26 mouse cellular contexts compared by ENCODE assay signal in the genomic region with DNA sequence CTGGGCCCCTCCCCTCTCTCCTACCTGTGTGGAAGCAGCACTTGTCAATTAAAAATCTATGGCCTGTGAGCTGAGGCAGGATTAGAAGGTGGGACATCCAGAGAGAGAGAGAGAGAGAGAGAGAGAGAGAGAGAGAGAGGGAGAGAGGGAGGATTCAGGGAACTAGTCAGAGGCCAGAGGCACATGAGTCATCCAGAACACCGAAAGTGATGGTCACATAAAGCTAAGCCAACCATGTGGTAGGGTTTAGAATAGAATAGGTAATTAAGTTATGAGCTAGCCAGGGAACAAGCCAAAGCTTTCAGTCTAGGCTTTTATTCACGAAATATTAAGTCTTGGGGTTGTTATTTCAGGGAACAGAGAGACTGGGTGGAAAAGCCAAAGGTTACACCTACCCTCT. TPM values are rescaled to one million over a fixed set of nuclear protein-coding genes. Genes with fewer than 3 reads are reported as not detected.
DNase-seq lines count a peak whose midpoint lies in the region; ATAC-seq and TF ChIP-seq lines count a peak whose summit lies in the region.
"Had no signal": no experiment of that assay in that cellular context is flagged by ENCODE, and none has a peak within 500 bp of the region (broad histone marks: within the 10 kb centered on the region; RNA-seq: fewer than 3 reads in every experiment).

No protein-coding gene starts in this region.

- in situ Hi-C loops in Patski (cut with MboI; ENCODE audit: low pct_unique_long_range_greater_than_20kb) = no loop called here

- no peaks in the 10 kb centered on the region for H3K27me3 ChIP-seq in Patski
- H3K27me3 ChIP-seq in hindbrain, embryonic 16.5 days (replicated peaks; ENCODE audit: control insufficient read depth, insufficient read depth, low read length) = no peaks in the 10 kb centered on the region
- H3K27me3 ChIP-seq: forebrain, embryonic 15.5 days; heart, embryonic 12.5 days; heart, embryonic 15.5 days had no signal

- H3K9ac ChIP-seq in hindbrain, embryonic 16.5 days (ENCODE audit: low read depth, low read length) = no peak overlapping the region
- H3K9ac ChIP-seq: forebrain, embryonic 15.5 days; heart, embryonic 12.5 days; heart, embryonic 15.5 days; hindbrain, embryonic 14.5 days had no signal

- peak overlapping the region; percentile 74 for H3K27ac ChIP-seq in gastrocnemius, adult 2 months
- no peak overlapping the region for H3K27ac ChIP-seq in hindbrain, embryonic 16.5 days (ENCODE audit: low read depth, low read length)
- H3K27ac ChIP-seq: forebrain, embryonic 15.5 days; hindbrain, embryonic 14.5 days had no signal

- H3K4me2 ChIP-seq in hindbrain, embryonic 16.5 days (ENCODE audit: low read length) = no peak overlapping the region
- H3K4me2 ChIP-seq: forebrain, embryonic 15.5 days; heart, embryonic 12.5 days; heart, embryonic 15.5 days; hindbrain, embryonic 14.5 days had no signal

- DNase-seq in gastrocnemius, adult 2 months = no peak
- DNase-seq in gastrocnemius, postnatal 10 days = no peak
- peak; percentile 69 for DNase-seq in MN1 (ENCODE audit: low spot score)
- peak; percentile 43 for DNase-seq in Patski (ENCODE audit: low read depth, low spot score)
- DNase-seq in fibroblast of lung, adult 2 months (ENCODE audit: low read depth) = peak; percentile 22
- no peak for DNase-seq in kidney, adult 9 months
- DNase-seq in urinary bladder, adult 18-20 months (ENCODE audit: low spot score in 2 of 2) = no peak
- DNase-seq: adrenal gland, adult 8-10 months; adrenal gland, postnatal 25 days; cerebellum, adult 11-12 months; cerebellum, adult 8-10 months; cerebellum, postnatal 14 days; gastrocnemius, postnatal 14 days; heart, adult 11 months; heart, postnatal 14 days; heart, postnatal 4 days; kidney, adult 2 months had no signal

- no peaks in the 10 kb centered on the region for H3K4me1 ChIP-seq in hindbrain, embryonic 16.5 days (ENCODE audit: control insufficient read depth, insufficient read depth, low read depth, low read length)

- no peaks in the 10 kb centered on the region for H3K36me3 ChIP-seq in hindbrain, embryonic 16.5 days (ENCODE audit: control insufficient read depth, insufficient read depth, low read length)
- H3K36me3 ChIP-seq: forebrain, embryonic 15.5 days; heart, embryonic 12.5 days; heart, embryonic 15.5 days had no signal

- no peak overlapping the region for H3K4me3 ChIP-seq in gastrocnemius, adult 2 months
- H3K4me3 ChIP-seq in hindbrain, embryonic 16.5 days (ENCODE audit: low read length) = no peak overlapping the region
- H3K4me3 ChIP-seq: forebrain, embryonic 15.5 days; heart, embryonic 12.5 days; heart, embryonic 15.5 days had no signal

- no peak for ATAC-seq in Patski
- no peak for ATAC-seq in hindbrain, embryonic 16.5 days
- ATAC-seq: activated CD4-positive, CD25-positive, alpha-beta regulatory T cell, adult 4 months; CD4-positive, CD25-positive, alpha-beta regulatory T cell, adult 4 months; forebrain, embryonic 15.5 days; intestine, postnatal 0 days had no signal

- CTCF ChIA-PET in Patski (lab: Charles Lee) = interaction anchor here (0.9 to 1.5 kb wide), 4 partner anchors 10 to 143 kb away, joined by 3 to 4 read pairs (median 3); a partner anchor contains a TSS

- POLR2A ChIA-PET in Patski (lab: Charles Lee) = interaction anchor here (0.6 to 1.3 kb wide), 3 partner anchors 15 to 32 kb away, joined by 3 to 7 read pairs (median 4); no protein-coding TSS in a partner anchor

- intact Hi-C loops in gastrocnemius, adult 2 months (cut with DNase I) = no loop called here

- no peak for TF ChIP-seq CTCF in gastrocnemius, adult 2 months (IDR thresholded peaks at IDR 0.05)
- no peak for TF ChIP-seq CTCF in Patski (IDR thresholded peaks at IDR 0.05)

- H3K9me3 ChIP-seq in hindbrain, embryonic 16.5 days (ENCODE audit: control insufficient read depth, low read length) = no peaks in the 10 kb centered on the region
- H3K9me3 ChIP-seq: forebrain, embryonic 15.5 days; heart, embryonic 12.5 days; heart, embryonic 15.5 days had no signal

- 77% methylated on average over 2 of the region's 2 CpGs for WGBS in hindbrain, embryonic 16.5 days

RNA-seq across cellular contexts. Expression of a gene that starts 10.1 kb away (rescaled TPM):
- total RNA-seq in gastrocnemius, adult 2 months (2021) = 10 to 100 TPM; 38.5 to 56.1 TPM
- total RNA-seq in gastrocnemius, postnatal 10 days (2021) = 10 to 100 TPM; 42.8 to 52.0 TPM
- polyA plus RNA-seq in Patski (2021) = 105 TPM
- 57.3 and 62.1 TPM in 2 replicates for polyA plus RNA-seq in hindbrain, embryonic 16.5 days (2015; fragmentation: Nextera tagmentation; extraction: Ambion mirVana)
- total RNA-seq: MEL had no signal

RNA-seq across cellular contexts. Expression of a gene that starts 55.8 kb away (rescaled TPM):
- total RNA-seq in gastrocnemius, adult 2 months (2021) = 10 to 100 TPM; 12.0 to 17.4 TPM
- 10 to 100 TPM in 1 of 2 experiments, 1 to 10 TPM in 1; 9.6 to 12.8 TPM for total RNA-seq in gastrocnemius, postnatal 10 days (2021)
- polyA plus RNA-seq in Patski (2021) = 21.5 TPM
- polyA plus RNA-seq in hindbrain, embryonic 16.5 days (2015; fragmentation: Nextera tagmentation; extraction: Ambion mirVana) = 11.2 and 12.8 TPM in 2 replicates

Comparison
In these comparisons a context has a peak if more than half of its experiments do, and no peak if none do; other contexts are left out.
1. DNase-seq: peak in MN1 (single experiment), Patski (single experiment) and fibroblast of lung, adult 2 months (single experiment); none in gastrocnemius, adult 2 months (single experiment), gastrocnemius, postnatal 10 days (single experiment), kidney, adult 9 months (single experiment) and urinary bladder, adult 18-20 months (0 of 2).